Mouse (Mus musculus) heart, embryonic 15.5 days (tissue): Measurements from ENCODE around the gene Zfp827. TPM values are rescaled to one million over a fixed set of nuclear protein-coding genes. Genes with fewer than 3 reads are reported as not detected.

ENCODE experiments used
- ATAC-seq: fragments of 200-750 bp; cut with Nextera tagmentation; replicated peaks from 2 replicates; pipeline ENCODE4 v1.8.0; 2017; ENCODE audit warnings: low read depth, moderate TSS enrichment; ENCODE audit not compliant: insufficient number of reproducible peaks, insufficient read depth, low FRiP score
- H3K27ac ChIP-seq: fragments of 300-500 bp; sonication (generic); 2 replicates; pipeline ENCODE4 v1.5.1; 2015; ENCODE audit warnings: mild to moderate bottlenecking, inconsistent platforms
- H3K27me3 ChIP-seq: fragments of 300-500 bp; sonication (generic); 2 replicates; pipeline ENCODE4 v1.6.1; 2015; ENCODE audit warnings: inconsistent platforms
- H3K36me3 ChIP-seq: fragments of 300-500 bp; sonication (generic); 2 replicates; pipeline ENCODE4 v1.6.1; 2015; ENCODE audit warnings: mild to moderate bottlenecking, inconsistent platforms
- H3K4me1 ChIP-seq: fragments of 300-500 bp; sonication (generic); replicated peaks from 2 replicates; pipeline ENCODE4 v1.6.1; 2015; ENCODE audit warnings: inconsistent platforms
- H3K4me2 ChIP-seq: fragments of 300-500 bp; sonication (generic); 2 replicates; pipeline ENCODE4 v1.6.1; 2015; ENCODE audit warnings: inconsistent platforms, mild to moderate bottlenecking, moderate library complexity
- H3K4me3 ChIP-seq: fragments of 300-500 bp; sonication (generic); 2 replicates; pipeline ENCODE4 v1.5.1; 2015; ENCODE audit warnings: mild to moderate bottlenecking, inconsistent platforms
- H3K9ac ChIP-seq: fragments of 300-500 bp; sonication (generic); 2 replicates; pipeline ENCODE4 v1.6.1; 2015; ENCODE audit warnings: mild to moderate bottlenecking, inconsistent platforms
- H3K9me3 ChIP-seq: fragments of 300-500 bp; sonication (generic); replicated peaks from 2 replicates; pipeline ENCODE4 v1.6.1; 2016; ENCODE audit warnings: inconsistent platforms
- WGBS: fragments of 180-500 bp; shearing (Covaris S2); methylation state at CpG from one replicate; pipeline ENCODE4 v1.1.7; 2015; ENCODE audit warnings: mixed read lengths; 5-methylcytosine and 5-hydroxymethylcytosine counted together
- polyA plus RNA-seq: library from polyadenylated mRNA; unstranded; fragments of >200 nt; fragmentation: Nextera tagmentation; extraction: Ambion mirVana; gene quantifications from 2 replicates; pipeline ENCODE4 v1.2.1, GENCODE M21; 2015

The Zfp827 gene
- polyA plus RNA-seq, 1 experiment from 2014 or later: 5.4 TPM

- Histone ChIP-seq H3K36me3 (0 out of 2 replicates have a peak, but pooled peaks cover 5% of the 10 kb centered on the region), H3K4me2 (no peak overlapping the region), H3K27ac (no peak overlapping the region), H3K4me3 (no peak overlapping the region), H3K9me3 (no peaks in the 10 kb centered on the region), H3K27me3 (no peaks in the 10 kb centered on the region), H3K9ac (no peak overlapping the region), H3K4me1 (peaks cover 23% of the 10 kb centered on the region)
- WGBS: 90% methylated on average over 9 of the region's 9 CpGs
- ATAC-seq: no peak
Measured at GRCm38 (mm10) chr8:79159397-79159796, 131.2 kb downstream of the Zfp827 start.

GRCm38 (mm10) chr8:79160302-79160701 lies 132.1 kb downstream of the Zfp827 start:
- Histone ChIP-seq H3K4me2 (no peak overlapping the region), H3K4me1 (peaks cover 23% of the 10 kb centered on the region), H3K36me3 (0 out of 2 replicates have a peak, but pooled peaks cover 5% of the 10 kb centered on the region), H3K27me3 (no peaks in the 10 kb centered on the region), H3K27ac (0 out of 2 replicates have a peak overlapping the region, but pooled peaks have one; percentile 10), H3K9ac (no peak overlapping the region), H3K9me3 (no peaks in the 10 kb centered on the region), H3K4me3 (no peak overlapping the region)
- no peak for ATAC-seq
- WGBS: 39% methylated on average over 4 of the region's 4 CpGs

- ATAC-seq: no peak
- H3K4me1 ChIP-seq: peaks cover 23% of the 10 kb centered on the region
- H3K4me3 ChIP-seq: no peak overlapping the region
- no peak overlapping the region for H3K4me2 ChIP-seq
- H3K9me3 ChIP-seq: no peaks in the 10 kb centered on the region
- no peaks in the 10 kb centered on the region for H3K27me3 ChIP-seq
- whole genome bisulfite sequencing: 75% methylated on average over 4 of the region's 4 CpGs
- no peak overlapping the region for H3K9ac ChIP-seq
- 0 out of 2 replicates have a peak, but pooled peaks cover 5% of the 10 kb centered on the region for H3K36me3 ChIP-seq
- H3K27ac ChIP-seq: peak overlapping the region; percentile 5; the same call in 1 of the 2 replicates
Measured at GRCm38 (mm10) chr8:79161172-79161778, 133.0 kb downstream of the Zfp827 start.

- ATAC-seq: peak; percentile 78
- H3K9ac ChIP-seq: no peak overlapping the region
- peak overlapping the region; percentile 74 for H3K27ac ChIP-seq
- no peaks in the 10 kb centered on the region for H3K9me3 ChIP-seq
- no peaks in the 10 kb centered on the region for H3K36me3 ChIP-seq
- no peaks in the 10 kb centered on the region for H3K27me3 ChIP-seq
- H3K4me2 ChIP-seq: no peak overlapping the region
- H3K4me1 ChIP-seq: peaks cover 23% of the 10 kb centered on the region
- H3K4me3 ChIP-seq: no peak overlapping the region
- 20% methylated on average over 10 of the region's 10 CpGs for WGBS
Measured at GRCm38 (mm10) chr8:79162533-79163308, 134.5 kb downstream of the Zfp827 start.

- no peak overlapping the region for H3K4me3 ChIP-seq
- peaks cover 23% of the 10 kb centered on the region for H3K4me1 ChIP-seq
- ATAC-seq: no peak
- no peaks in the 10 kb centered on the region for H3K27me3 ChIP-seq
- no peaks in the 10 kb centered on the region for H3K36me3 ChIP-seq
- 28% methylated on average over 1 of the region's 1 CpGs for WGBS
- H3K9me3 ChIP-seq: no peaks in the 10 kb centered on the region
- no peak overlapping the region for H3K4me2 ChIP-seq
- H3K27ac ChIP-seq: no peak overlapping the region
- no peak overlapping the region for H3K9ac ChIP-seq
Measured at GRCm38 (mm10) chr8:79164336-79164735, 136.1 kb downstream of the Zfp827 start.

GRCm38 (mm10) chr8:79165276-79165675 lies 137.0 kb downstream of the Zfp827 start:
- 84% methylated on average over 3 of the region's 3 CpGs for WGBS
- H3K9ac ChIP-seq: no peak overlapping the region
- H3K36me3 ChIP-seq: no peaks in the 10 kb centered on the region
- no peaks in the 10 kb centered on the region for H3K9me3 ChIP-seq
- H3K4me1 ChIP-seq: peaks cover 18% of the 10 kb centered on the region
- no peak for ATAC-seq
- no peak overlapping the region for H3K27ac ChIP-seq
- no peak overlapping the region for H3K4me3 ChIP-seq
- H3K27me3 ChIP-seq: no peaks in the 10 kb centered on the region
- H3K4me2 ChIP-seq: no peak overlapping the region

GRCm38 (mm10) chr8:79173606-79174005 lies 145.4 kb downstream of the Zfp827 start:
- no peak overlapping the region for H3K4me3 ChIP-seq
- H3K4me1 ChIP-seq: peaks cover 9% of the 10 kb centered on the region
- no peak overlapping the region for H3K27ac ChIP-seq
- 0 out of 2 replicates have a peak, but pooled peaks cover 6% of the 10 kb centered on the region for H3K36me3 ChIP-seq
- 46% methylated on average over 4 of the region's 4 CpGs for WGBS
- H3K9ac ChIP-seq: no peak overlapping the region
- no peaks in the 10 kb centered on the region for H3K9me3 ChIP-seq
- no peak overlapping the region for H3K4me2 ChIP-seq
- no peaks in the 10 kb centered on the region for H3K27me3 ChIP-seq
- ATAC-seq: no peak

- Histone ChIP-seq H3K27ac (no peak overlapping the region), H3K4me1 (peaks cover 9% of the 10 kb centered on the region), H3K9ac (no peak overlapping the region), H3K9me3 (no peaks in the 10 kb centered on the region), H3K27me3 (no peaks in the 10 kb centered on the region), H3K4me2 (no peak overlapping the region), H3K4me3 (no peak overlapping the region), H3K36me3 (peaks cover 27% of the 10 kb centered on the region)
- no peak for ATAC-seq
- WGBS: 59% methylated on average over 4 of the region's 4 CpGs
Measured at GRCm38 (mm10) chr8:79175991-79176390, 147.8 kb downstream of the Zfp827 start.

- Histone ChIP-seq H3K27ac (no peak overlapping the region), H3K4me3 (no peak overlapping the region), H3K27me3 (no peaks in the 10 kb centered on the region), H3K4me2 (no peak overlapping the region), H3K9ac (no peak overlapping the region), H3K4me1 (no peaks in the 10 kb centered on the region), H3K9me3 (no peaks in the 10 kb centered on the region), H3K36me3 (peaks cover 53% of the 10 kb centered on the region)
- no peak for ATAC-seq
- WGBS: 88% methylated on average over 6 of the region's 6 CpGs
Measured at GRCm38 (mm10) chr8:79179678-79180077, 151.4 kb downstream of the Zfp827 start.

- H3K36me3 ChIP-seq: peaks cover 63% of the 10 kb centered on the region
Measured at GRCm38 (mm10) chr8:79185488-79185887, 157.3 kb downstream of the Zfp827 start.

GRCm38 (mm10) chr8:79190071-79190470 lies 161.8 kb downstream of the Zfp827 start:
- 88% methylated on average over 10 of the region's 10 CpGs for WGBS
- no peak for ATAC-seq
- Histone ChIP-seq H3K4me3 (no peak overlapping the region), H3K27me3 (no peaks in the 10 kb centered on the region), H3K27ac (no peak overlapping the region), H3K4me1 (no peaks in the 10 kb centered on the region), H3K9me3 (no peaks in the 10 kb centered on the region), H3K36me3 (peaks cover 40% of the 10 kb centered on the region), H3K4me2 (no peak overlapping the region), H3K9ac (no peak overlapping the region)

More at GRCm38 (mm10) chr8:79185488-79185887, 157.3 kb downstream of the Zfp827 start:
- H3K9me3 ChIP-seq: no peaks in the 10 kb centered on the region
- no peak overlapping the region for H3K4me2 ChIP-seq
- H3K27me3 ChIP-seq: no peaks in the 10 kb centered on the region
- ATAC-seq: no peak
- H3K4me3 ChIP-seq: no peak overlapping the region
- H3K4me1 ChIP-seq: no peaks in the 10 kb centered on the region
- H3K9ac ChIP-seq: no peak overlapping the region
- WGBS: 77% methylated on average over 7 of the region's 7 CpGs
- no peak overlapping the region for H3K27ac ChIP-seq
